Mouse (Mus musculus): Measurements from ENCODE around the gene Stk39. TPM values are rescaled to one million over a fixed set of nuclear protein-coding genes. Genes with fewer than 3 reads are reported as not detected.

Gene Stk39
- polyA plus RNA-seq, 1 experiment from 2014 or later: 5.9 TPM

GRCm38 (mm10) chr2:68348966-68349365, 123.1 kb downstream of the Stk39 start:
- no peak overlapping the region for H3K9ac ChIP-seq
- H3K4me2 ChIP-seq: no peak overlapping the region
- ATAC-seq: no peak
- no peaks in the 10 kb centered on the region for H3K36me3 ChIP-seq
- no peak overlapping the region for H3K4me3 ChIP-seq
- H3K9me3 ChIP-seq (replicated peaks): no peaks in the 10 kb centered on the region
- no peaks in the 10 kb centered on the region for H3K4me1 ChIP-seq
- no peaks in the 10 kb centered on the region for H3K27me3 ChIP-seq (replicated peaks)
- H3K27ac ChIP-seq: no peak overlapping the region
- WGBS (ENCODE audit: insufficient replicate concordance): 79% methylated on average over 12 of the region's 12 CpGs

- Histone ChIP-seq H3K27ac (no peak overlapping the region), H3K27me3 (replicated peaks) (no peaks in the 10 kb centered on the region), H3K9me3 (replicated peaks) (no peaks in the 10 kb centered on the region), H3K4me3 (no peak overlapping the region), H3K36me3 (no peaks in the 10 kb centered on the region), H3K4me2 (no peak overlapping the region), H3K4me1 (no peaks in the 10 kb centered on the region), H3K9ac (no peak overlapping the region)
- 54% methylated on average over 8 of the region's 8 CpGs for WGBS (ENCODE audit: insufficient replicate concordance)
- no peak for ATAC-seq
Measured at GRCm38 (mm10) chr2:68346606-68347237, 125.3 kb downstream of the Stk39 start.

GRCm38 (mm10) chr2:68345269-68345668, 126.8 kb downstream of the Stk39 start:
- no peak overlapping the region for H3K9ac ChIP-seq
- H3K9me3 ChIP-seq (replicated peaks): no peaks in the 10 kb centered on the region
- H3K27ac ChIP-seq: no peak overlapping the region
- H3K36me3 ChIP-seq: no peaks in the 10 kb centered on the region
- no peak overlapping the region for H3K4me2 ChIP-seq
- H3K4me3 ChIP-seq: no peak overlapping the region
- H3K27me3 ChIP-seq (replicated peaks): no peaks in the 10 kb centered on the region
- WGBS (ENCODE audit: insufficient replicate concordance): 81% methylated on average over 9 of the region's 9 CpGs
- ATAC-seq: no peak
- H3K4me1 ChIP-seq: no peaks in the 10 kb centered on the region

GRCm38 (mm10) chr2:68343751-68344150, 128.3 kb downstream of the Stk39 start:
- H3K9ac ChIP-seq: no peak overlapping the region
- H3K27ac ChIP-seq: no peak overlapping the region
- no peaks in the 10 kb centered on the region for H3K9me3 ChIP-seq (replicated peaks)
- no peaks in the 10 kb centered on the region for H3K4me1 ChIP-seq
- WGBS (ENCODE audit: insufficient replicate concordance): 79% methylated on average over 4 of the region's 4 CpGs
- H3K4me3 ChIP-seq: no peak overlapping the region
- no peak for ATAC-seq
- H3K27me3 ChIP-seq (replicated peaks): no peaks in the 10 kb centered on the region
- H3K4me2 ChIP-seq: no peak overlapping the region
- H3K36me3 ChIP-seq: no peaks in the 10 kb centered on the region

- Histone ChIP-seq H3K36me3 (no peaks in the 10 kb centered on the region), H3K27me3 (replicated peaks) (no peaks in the 10 kb centered on the region), H3K4me3 (no peak overlapping the region), H3K9me3 (replicated peaks) (no peaks in the 10 kb centered on the region), H3K9ac (no peak overlapping the region), H3K4me2 (no peak overlapping the region), H3K27ac (no peak overlapping the region), H3K4me1 (no peaks in the 10 kb centered on the region)
- WGBS (ENCODE audit: insufficient replicate concordance): 67% methylated on average over 7 of the region's 7 CpGs
- no peak for ATAC-seq
Measured at GRCm38 (mm10) chr2:68342122-68342646, 129.9 kb downstream of the Stk39 start.

GRCm38 (mm10) chr2:68336913-68337312, 135.2 kb downstream of the Stk39 start:
- Histone ChIP-seq H3K9me3 (replicated peaks) (no peaks in the 10 kb centered on the region), H3K4me3 (no peak overlapping the region), H3K27ac (no peak overlapping the region), H3K36me3 (no peaks in the 10 kb centered on the region), H3K9ac (no peak overlapping the region), H3K4me2 (no peak overlapping the region), H3K27me3 (replicated peaks) (no peaks in the 10 kb centered on the region), H3K4me1 (no peaks in the 10 kb centered on the region)
- WGBS (ENCODE audit: insufficient replicate concordance): 74% methylated on average over 6 of the region's 6 CpGs
- ATAC-seq: no peak

GRCm38 (mm10) chr2:68334945-68335344, 137.1 kb downstream of the Stk39 start:
- 78% methylated on average over 5 of the region's 5 CpGs for WGBS (ENCODE audit: insufficient replicate concordance)
- no peaks in the 10 kb centered on the region for H3K27me3 ChIP-seq (replicated peaks)
- no peaks in the 10 kb centered on the region for H3K36me3 ChIP-seq
- no peak overlapping the region for H3K4me2 ChIP-seq
- no peak overlapping the region for H3K9ac ChIP-seq
- no peak overlapping the region for H3K4me3 ChIP-seq
- no peaks in the 10 kb centered on the region for H3K9me3 ChIP-seq (replicated peaks)
- H3K27ac ChIP-seq: no peak overlapping the region
- no peaks in the 10 kb centered on the region for H3K4me1 ChIP-seq
- no peak for ATAC-seq

GRCm38 (mm10) chr2:68325306-68325705, 146.8 kb downstream of the Stk39 start:
- H3K9ac ChIP-seq: no peak overlapping the region
- no peaks in the 10 kb centered on the region for H3K9me3 ChIP-seq (replicated peaks)
- H3K27ac ChIP-seq: no peak overlapping the region
- H3K4me2 ChIP-seq: no peak overlapping the region
- H3K36me3 ChIP-seq: no peaks in the 10 kb centered on the region
- H3K4me1 ChIP-seq: no peaks in the 10 kb centered on the region
- 57% methylated on average over 5 of the region's 5 CpGs for WGBS (ENCODE audit: insufficient replicate concordance)
- H3K4me3 ChIP-seq: no peak overlapping the region
- ATAC-seq: no peak
- no peaks in the 10 kb centered on the region for H3K27me3 ChIP-seq (replicated peaks)

GRCm38 (mm10) chr2:68321230-68321629, 150.8 kb downstream of the Stk39 start:
- ATAC-seq: no peak
- Histone ChIP-seq H3K36me3 (no peaks in the 10 kb centered on the region), H3K27me3 (replicated peaks) (no peaks in the 10 kb centered on the region), H3K27ac (no peak overlapping the region), H3K4me1 (no peaks in the 10 kb centered on the region), H3K4me2 (no peak overlapping the region), H3K9me3 (replicated peaks) (no peaks in the 10 kb centered on the region), H3K9ac (no peak overlapping the region), H3K4me3 (no peak overlapping the region)
- 67% methylated on average over 5 of the region's 5 CpGs for WGBS (ENCODE audit: insufficient replicate concordance)

GRCm38 (mm10) chr2:68320670-68321069, 151.4 kb downstream of the Stk39 start:
- no peak overlapping the region for H3K9ac ChIP-seq
- no peak overlapping the region for H3K27ac ChIP-seq
- H3K4me2 ChIP-seq: no peak overlapping the region
- no peak overlapping the region for H3K4me3 ChIP-seq
- 44% methylated on average over 10 of the region's 10 CpGs for WGBS (ENCODE audit: insufficient replicate concordance)
- no peaks in the 10 kb centered on the region for H3K36me3 ChIP-seq
- no peaks in the 10 kb centered on the region for H3K4me1 ChIP-seq
- no peaks in the 10 kb centered on the region for H3K9me3 ChIP-seq (replicated peaks)
- no peaks in the 10 kb centered on the region for H3K27me3 ChIP-seq (replicated peaks)
- no peak for ATAC-seq

GRCm38 (mm10) chr2:68318452-68318851, 153.6 kb downstream of the Stk39 start:
- ATAC-seq: no peak
- H3K27ac ChIP-seq: no peak overlapping the region
- no peak overlapping the region for H3K9ac ChIP-seq
- H3K4me3 ChIP-seq: no peak overlapping the region
- no peaks in the 10 kb centered on the region for H3K27me3 ChIP-seq (replicated peaks)
- 66% methylated on average over 5 of the region's 5 CpGs for WGBS (ENCODE audit: insufficient replicate concordance)
- no peaks in the 10 kb centered on the region for H3K9me3 ChIP-seq (replicated peaks)
- H3K4me2 ChIP-seq: no peak overlapping the region
- H3K4me1 ChIP-seq: no peaks in the 10 kb centered on the region
- no peaks in the 10 kb centered on the region for H3K36me3 ChIP-seq

- H3K27ac ChIP-seq: no peak overlapping the region
- H3K27me3 ChIP-seq (replicated peaks): no peaks in the 10 kb centered on the region
- no peaks in the 10 kb centered on the region for H3K9me3 ChIP-seq (replicated peaks)
- ATAC-seq: no peak
- no peak overlapping the region for H3K4me3 ChIP-seq
- 79% methylated on average over 9 of the region's 9 CpGs for WGBS (ENCODE audit: insufficient replicate concordance)
- no peaks in the 10 kb centered on the region for H3K4me1 ChIP-seq
- H3K9ac ChIP-seq: no peak overlapping the region
- no peak overlapping the region for H3K4me2 ChIP-seq
- H3K36me3 ChIP-seq: no peaks in the 10 kb centered on the region
Measured at GRCm38 (mm10) chr2:68317895-68318294, 154.2 kb downstream of the Stk39 start.

- 50% methylated on average over 2 of the region's 2 CpGs for WGBS (ENCODE audit: insufficient replicate concordance)
- Histone ChIP-seq H3K4me1 (no peaks in the 10 kb centered on the region), H3K9me3 (replicated peaks) (no peaks in the 10 kb centered on the region), H3K27me3 (replicated peaks) (no peaks in the 10 kb centered on the region), H3K9ac (no peak overlapping the region), H3K27ac (no peak overlapping the region), H3K4me3 (no peak overlapping the region), H3K4me2 (no peak overlapping the region), H3K36me3 (no peaks in the 10 kb centered on the region)
- ATAC-seq: no peak
Measured at GRCm38 (mm10) chr2:68317452-68317851, 154.6 kb downstream of the Stk39 start.

Data from liver, embryonic 12.5 days (tissue).